Mouse (Mus musculus) E14TG2a.4 (cell line): ENCODE measurements around the gene Ppp1r15a.

Experiments
- CTCF ChIP-seq: conservative IDR thresholded peaks from 2 replicates; pipeline ENCODE4 v1.5.1; 2014; ENCODE audit warnings: low read length
- NANOG ChIP-seq: IDR thresholded peaks from 2 replicates; pipeline ENCODE4 v1.6.1; 2014; ENCODE audit warnings: borderline replicate concordance, low read length, mixed read lengths

GRCm38 (mm10) chr7:45529461-45529860 lies 3.4 kb upstream of the Ppp1r15a start:
- no peak for TF ChIP-seq CTCF
- TF ChIP-seq NANOG = no peak
